Mouse (Mus musculus): ENCODE measurements at regions not wholly inside any gene's neighbourhood (a gene's known extent, or its start where the extent isn't known, plus 50 kb on each side); places are given as distances from the start of the nearest gene placed in this dataset.

- H3K4me3 ChIP-seq = no peak overlapping the region
- DNase-seq = no peak
- no peak for TF ChIP-seq CTCF (IDR thresholded peaks at IDR 0.05)
- intact Hi-C loops (cut with DNase I) = no loop called here
- H3K27ac ChIP-seq = no peak overlapping the region
Measured at GRCm38 (mm10) chr10:111695918-111696760, 190.1 kb downstream of the Phlda1 start.

GRCm38 (mm10) chr10:111696987-111697386 is 190.9 kb downstream of the Phlda1 start:
- no peak for TF ChIP-seq CTCF (IDR thresholded peaks at IDR 0.05)
- intact Hi-C loops (cut with DNase I) = no loop called here
- Histone ChIP-seq H3K27ac (no peak overlapping the region), H3K4me3 (no peak overlapping the region)
- DNase-seq = no peak

GRCm38 (mm10) chr10:111699557-111700508 is 193.7 kb downstream of the Phlda1 start:
- intact Hi-C loops (cut with DNase I) = no loop called here
- TF ChIP-seq CTCF (IDR thresholded peaks at IDR 0.05) = no peak
- no peak for DNase-seq
- Histone ChIP-seq H3K4me3 (no peak overlapping the region), H3K27ac (no peak overlapping the region)

- DNase-seq = no peak
- intact Hi-C loops (cut with DNase I) = no loop called here
- Histone ChIP-seq H3K4me3 (no peak overlapping the region), H3K27ac (no peak overlapping the region)
- no peak for TF ChIP-seq CTCF (IDR thresholded peaks at IDR 0.05)
Measured at GRCm38 (mm10) chr10:111700570-111700969, 194.5 kb downstream of the Phlda1 start.

GRCm38 (mm10) chr10:111701138-111701537 is 195.1 kb downstream of the Phlda1 start:
- Histone ChIP-seq H3K27ac (no peak overlapping the region), H3K4me3 (no peak overlapping the region)
- TF ChIP-seq CTCF (IDR thresholded peaks at IDR 0.05) = no peak
- intact Hi-C loops (cut with DNase I) = no loop called here
- DNase-seq = no peak

GRCm38 (mm10) chr10:111702435-111702834 is 196.3 kb downstream of the Phlda1 start:
- no peak for TF ChIP-seq CTCF (IDR thresholded peaks at IDR 0.05)
- intact Hi-C loops (cut with DNase I) = no loop called here
- no peak overlapping the region for H3K27ac ChIP-seq
- no peak for DNase-seq
- no peak overlapping the region for H3K4me3 ChIP-seq

- intact Hi-C loops (cut with DNase I) = no loop called here
- no peak overlapping the region for H3K27ac ChIP-seq
- no peak for DNase-seq
- no peak overlapping the region for H3K4me3 ChIP-seq
- no peak for TF ChIP-seq CTCF (IDR thresholded peaks at IDR 0.05)
Measured at GRCm38 (mm10) chr10:111703447-111703846, 197.4 kb downstream of the Phlda1 start.

- H3K27ac ChIP-seq = no peak overlapping the region
- TF ChIP-seq CTCF (IDR thresholded peaks at IDR 0.05) = no peak
- no peak overlapping the region for H3K4me3 ChIP-seq
- no peak for DNase-seq
- intact Hi-C loops (cut with DNase I) = no loop called here
Measured at GRCm38 (mm10) chr10:111711519-111712113, 205.5 kb downstream of the Phlda1 start.

- intact Hi-C loops (cut with DNase I) = no loop called here
- Histone ChIP-seq H3K27ac (no peak overlapping the region), H3K4me3 (no peak overlapping the region)
- no peak for TF ChIP-seq CTCF (IDR thresholded peaks at IDR 0.05)
- no peak for DNase-seq
Measured at GRCm38 (mm10) chr10:111712991-111713390, 206.9 kb downstream of the Phlda1 start.

GRCm38 (mm10) chr10:111713676-111714075 is 207.6 kb downstream of the Phlda1 start:
- intact Hi-C loops (cut with DNase I) = no loop called here
- no peak for TF ChIP-seq CTCF (IDR thresholded peaks at IDR 0.05)
- no peak overlapping the region for H3K27ac ChIP-seq
- no peak for DNase-seq
- no peak overlapping the region for H3K4me3 ChIP-seq

GRCm38 (mm10) chr10:111715172-111715571 is 209.1 kb downstream of the Phlda1 start:
- intact Hi-C loops (cut with DNase I) = no loop called here
- DNase-seq = no peak
- TF ChIP-seq CTCF (IDR thresholded peaks at IDR 0.05) = no peak
- H3K27ac ChIP-seq = no peak overlapping the region
- no peak overlapping the region for H3K4me3 ChIP-seq

GRCm38 (mm10) chr10:111719632-111720031 is 213.5 kb downstream of the Phlda1 start:
- no peak for TF ChIP-seq CTCF (IDR thresholded peaks at IDR 0.05)
- intact Hi-C loops (cut with DNase I) = no loop called here
- no peak overlapping the region for H3K4me3 ChIP-seq

GRCm38 (mm10) chr10:111721068-111721467 is 215.0 kb downstream of the Phlda1 start:
- intact Hi-C loops (cut with DNase I) = no loop called here

More at GRCm38 (mm10) chr10:111719632-111720031, 213.5 kb downstream of the Phlda1 start:
- H3K27ac ChIP-seq = no peak overlapping the region
- no peak for DNase-seq

More at GRCm38 (mm10) chr10:111721068-111721467, 215.0 kb downstream of the Phlda1 start:
- peak; percentile 36 for DNase-seq
- H3K27ac ChIP-seq = peak overlapping the region; percentile 43; the same call in 1 of the 2 replicates
- no peak overlapping the region for H3K4me3 ChIP-seq
- no peak for TF ChIP-seq CTCF (IDR thresholded peaks at IDR 0.05)

All from gastrocnemius, adult 2 months (tissue).